Mouse (Mus musculus) right cerebral cortex, adult 2 months (tissue): ENCODE measurements around the gene Eps8.

ENCODE experiments used
- DNase-seq, 2 experiments: peaks; one replicate each; pipeline ENCODE4 v3.0.0; 2021 to 2022; ENCODE audit warnings: low spot score in 2 of 2

The Eps8 gene

DNA sequence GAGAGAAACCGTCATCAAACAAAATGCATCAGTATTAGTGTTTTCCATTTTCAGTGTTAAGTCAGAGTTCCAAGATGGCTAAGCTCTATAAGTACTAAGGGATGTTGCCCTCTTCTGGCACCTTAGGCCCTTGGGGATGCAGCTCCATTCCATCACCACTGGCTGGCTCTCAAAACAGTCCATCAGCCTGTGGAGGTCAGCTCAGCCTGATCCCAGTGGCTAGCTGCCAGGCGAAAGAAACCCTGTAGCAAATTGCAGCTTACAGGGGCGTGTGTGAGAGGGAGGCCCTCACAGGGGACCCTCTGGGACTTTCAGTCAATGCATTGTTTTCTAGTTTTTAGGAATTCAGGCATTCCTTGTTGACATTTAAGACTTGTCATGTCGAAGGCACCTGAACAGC, 40.8 kb downstream of the Eps8 start:
- no peak for DNase-seq

DNA sequence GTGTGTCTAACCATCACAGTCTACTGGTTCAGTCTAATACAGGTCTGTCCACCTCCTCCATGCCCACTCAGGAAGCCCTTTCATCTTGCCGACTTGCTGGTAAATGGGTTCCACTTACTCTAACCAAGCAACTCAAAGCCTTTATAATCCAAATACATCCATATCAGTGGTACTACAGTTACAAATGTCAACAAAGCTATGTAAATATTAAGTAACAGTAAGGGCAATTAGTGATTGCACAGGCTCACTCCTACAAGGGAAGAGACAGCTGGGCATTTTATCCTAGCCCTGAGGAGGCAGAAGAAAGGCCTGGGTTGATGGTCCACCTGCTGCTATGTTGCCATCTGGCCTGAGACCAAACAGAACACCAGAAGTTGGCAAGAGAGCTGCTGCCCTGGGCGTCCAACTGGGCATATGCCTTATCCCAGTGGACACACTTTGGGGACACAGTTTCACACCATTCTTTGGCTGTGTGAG, 42.6 kb downstream of the Eps8 start:
- DNase-seq: no peak

DNA sequence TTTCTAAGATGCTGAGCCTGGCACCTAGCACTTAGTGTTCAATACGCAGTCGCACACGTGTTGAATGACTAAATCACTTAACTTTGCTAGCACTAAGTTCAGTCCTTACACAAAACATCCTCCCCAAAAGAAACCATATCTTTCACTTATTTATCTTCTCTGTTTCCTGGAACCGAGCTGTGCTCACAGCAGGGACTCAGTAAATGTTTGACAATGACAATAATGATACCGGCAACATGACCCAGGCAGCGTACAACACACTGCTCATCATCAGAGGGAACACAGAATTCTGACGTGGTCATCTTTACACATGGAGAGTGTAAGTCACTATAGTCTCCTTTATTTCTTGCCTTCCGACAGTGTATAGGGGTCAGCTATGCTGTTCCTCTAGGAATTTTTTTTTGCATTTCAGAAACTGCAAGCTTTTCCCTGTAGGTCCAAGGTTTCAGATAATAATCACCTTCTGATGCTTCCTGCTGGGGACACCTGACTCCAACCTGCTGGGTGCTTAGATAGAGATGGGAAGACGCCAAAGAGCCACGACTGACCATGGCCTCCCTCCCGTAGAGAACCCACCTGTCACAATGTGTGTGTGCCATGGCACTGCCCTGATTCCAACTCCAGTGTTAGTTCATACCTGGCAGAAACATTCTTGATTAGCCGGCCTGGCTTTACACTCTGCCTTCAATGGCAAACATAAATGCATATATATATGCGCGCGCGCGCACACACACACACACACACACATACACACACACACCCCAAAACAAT, 46.3 kb downstream of the Eps8 start:
- DNase-seq: no peak

DNA sequence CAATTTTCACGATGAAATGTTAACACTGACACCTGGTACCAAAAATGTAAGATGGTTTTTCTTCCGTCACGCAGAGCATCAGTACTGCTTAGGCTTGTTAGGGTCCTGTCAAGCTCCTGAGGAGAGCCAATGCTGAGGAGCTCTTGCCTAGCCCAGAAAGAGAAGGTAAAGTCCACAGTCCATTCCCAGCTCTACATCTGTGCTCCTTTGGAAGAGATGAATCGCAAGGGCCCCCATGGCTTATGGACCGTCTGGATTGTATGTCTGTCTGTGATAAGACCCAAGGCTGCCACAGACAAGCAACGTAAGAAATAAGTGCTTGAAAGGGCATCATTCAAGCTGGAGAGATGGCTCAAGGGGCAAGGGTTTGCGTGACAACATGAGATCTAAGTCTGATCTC, 48.1 kb downstream of the Eps8 start:
- DNase-seq: no peak

DNA sequence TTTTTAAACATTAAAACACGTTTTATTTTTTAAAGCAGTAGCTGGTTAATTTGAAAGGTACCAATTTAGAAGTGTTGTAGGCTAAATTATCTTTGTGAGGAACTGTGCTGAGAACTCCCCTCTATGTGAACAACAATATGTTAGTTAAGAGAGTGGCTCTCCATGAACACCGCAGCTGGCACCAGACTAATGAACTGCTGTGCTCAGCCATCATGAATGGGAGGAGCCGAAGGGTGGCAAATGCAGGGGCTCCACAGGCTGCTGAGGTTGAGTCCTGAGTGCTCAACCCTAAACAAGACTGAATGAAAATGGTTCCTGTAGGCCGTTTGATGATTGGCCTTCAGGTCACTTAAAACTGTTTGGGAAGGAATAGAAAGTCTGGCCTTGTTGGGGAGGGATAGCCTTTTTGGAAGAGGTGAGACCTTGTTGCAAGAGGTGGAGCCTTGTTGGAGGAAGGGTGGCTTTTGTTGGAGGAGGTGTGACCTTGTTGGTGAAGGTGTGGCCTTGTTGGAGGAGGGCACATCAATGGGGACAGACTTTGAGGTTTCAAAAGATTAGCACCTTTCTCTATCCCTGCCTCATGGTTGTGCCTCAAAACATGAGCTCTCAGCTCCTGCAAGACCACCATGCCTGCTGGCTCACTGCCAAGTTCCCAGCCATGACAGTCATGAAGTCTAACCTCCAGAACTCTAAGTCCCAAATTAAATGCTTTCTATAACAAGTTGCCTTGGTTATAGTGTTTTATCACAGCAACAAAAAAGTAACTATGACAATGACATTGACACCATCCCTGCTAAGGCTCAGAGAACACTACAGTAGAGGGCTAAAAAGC, 50.0 kb downstream of the Eps8 start:
- DNase-seq: no peak

DNA sequence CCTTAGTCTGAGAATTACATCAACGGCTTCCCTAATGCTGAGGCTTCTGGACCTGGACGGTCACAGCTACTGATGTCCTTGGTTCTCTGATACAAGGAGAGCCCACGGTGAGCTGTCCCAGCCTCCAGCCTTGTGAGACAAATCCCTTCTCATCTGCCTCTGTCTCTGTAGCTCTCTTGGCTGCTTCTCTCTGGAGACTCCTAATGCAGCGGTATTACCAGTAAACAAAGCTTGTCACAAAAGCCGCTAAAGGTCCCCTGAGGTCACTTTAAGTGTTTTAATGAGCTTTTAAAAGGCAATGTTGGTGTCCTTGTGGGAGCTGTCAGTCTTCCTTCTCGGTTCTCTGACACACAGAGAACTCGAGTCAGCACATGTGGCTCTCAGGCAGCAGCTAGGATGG, 56.4 kb downstream of the Eps8 start:
- DNase-seq: no peak

DNA sequence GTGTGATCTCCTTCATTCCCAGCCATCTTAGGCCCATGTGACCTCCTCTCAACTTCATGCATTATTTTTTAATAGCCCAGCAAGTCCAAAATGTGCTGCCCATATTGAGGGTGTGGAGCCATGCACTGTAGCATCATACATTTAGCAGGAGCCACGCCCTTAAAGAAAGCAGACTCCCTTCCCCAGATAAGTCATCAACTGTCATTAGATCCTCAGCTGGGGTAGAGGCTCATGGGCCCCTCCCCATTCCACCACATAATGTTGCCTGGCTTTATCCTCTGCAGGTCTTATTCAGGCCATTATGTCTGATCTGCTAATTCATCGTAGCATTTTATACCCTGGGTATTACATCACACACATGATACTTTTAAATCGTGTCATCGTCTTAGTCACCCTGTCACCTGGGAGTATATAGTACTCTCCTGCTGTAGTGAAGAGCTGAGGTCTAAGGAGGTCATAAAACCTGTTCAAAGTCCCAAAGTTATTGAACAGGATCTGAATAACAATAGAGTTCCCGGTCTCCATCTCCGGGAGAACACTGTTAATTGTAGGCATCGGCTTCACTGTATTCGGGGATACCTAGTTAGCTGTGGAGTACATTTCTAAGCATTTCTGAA, 57.1 kb downstream of the Eps8 start:
- DNase-seq: no peak

DNA sequence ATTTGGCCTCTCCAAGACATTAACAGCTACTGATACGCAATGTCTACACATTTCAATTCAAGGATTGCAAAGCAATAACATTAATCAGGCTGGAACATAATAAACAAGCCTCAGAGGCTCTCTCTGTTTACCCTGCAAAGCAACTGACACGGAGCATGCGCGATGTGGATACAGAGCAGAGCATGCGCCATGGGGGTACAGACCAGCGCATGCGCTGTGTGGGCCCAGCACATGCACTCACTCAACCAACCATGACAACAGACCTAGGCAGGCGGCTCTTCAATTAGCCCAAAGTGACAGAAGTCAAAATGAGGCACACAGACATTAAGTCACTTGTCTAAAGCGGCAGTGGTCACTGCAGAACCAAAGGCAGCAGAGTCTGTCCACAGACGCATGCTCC, 62.1 kb downstream of the Eps8 start:
- no peak for DNase-seq

DNA sequence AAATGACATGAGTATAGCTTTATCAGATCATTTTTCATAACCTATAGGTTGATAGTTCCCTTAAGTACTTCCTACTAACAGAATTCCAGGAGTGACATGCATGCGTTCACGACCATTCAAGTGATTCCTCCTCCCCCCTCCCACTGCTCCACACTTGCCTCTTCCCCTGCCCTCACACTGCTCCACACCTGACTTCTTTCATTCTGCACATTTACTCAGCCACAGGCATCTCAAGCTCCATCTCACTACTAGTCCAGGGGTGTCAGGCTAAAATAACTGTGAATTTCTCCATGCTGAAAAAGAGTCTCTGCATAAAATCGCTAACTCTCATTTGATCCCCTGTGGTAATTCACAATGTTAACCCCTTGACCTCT, 65.4 kb downstream of the Eps8 start:
- no peak for DNase-seq

DNA sequence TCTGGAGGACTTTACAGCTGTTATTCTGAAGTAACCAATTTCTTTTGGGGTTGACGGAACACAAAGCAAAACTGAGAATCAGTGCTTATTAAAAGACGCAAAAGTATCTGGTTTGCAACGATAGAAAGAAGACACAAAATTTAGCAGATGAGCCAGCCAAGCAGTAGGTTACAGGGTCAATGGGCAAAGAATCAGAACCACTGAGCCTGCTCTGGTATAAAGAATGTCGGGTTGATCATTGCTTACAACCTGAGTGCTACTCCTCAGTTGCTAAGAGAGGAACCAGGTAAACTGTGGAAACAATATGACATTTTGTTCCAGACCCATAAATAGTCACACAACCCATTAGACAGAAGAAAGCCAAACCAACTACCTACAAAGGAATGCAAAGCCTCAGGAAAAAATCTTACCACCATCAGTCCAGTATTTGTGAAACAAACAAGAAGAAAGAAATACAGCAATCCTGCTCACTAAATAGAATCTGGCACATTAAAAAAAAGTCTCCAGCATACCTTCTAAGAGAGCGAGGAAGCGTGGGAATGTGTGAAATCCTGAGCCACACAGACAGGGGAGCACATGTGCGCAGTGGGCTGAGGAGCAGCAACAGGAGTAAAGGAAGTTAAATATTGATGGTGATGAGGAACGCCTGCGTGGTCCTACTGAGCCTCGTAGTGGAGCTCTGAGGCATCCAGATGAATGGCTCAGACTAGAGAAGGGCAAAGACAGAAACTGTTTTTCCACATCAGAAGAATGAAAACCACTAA, 66.0 kb downstream of the Eps8 start:
- DNase-seq: peak; percentile 74 to 76

DNA sequence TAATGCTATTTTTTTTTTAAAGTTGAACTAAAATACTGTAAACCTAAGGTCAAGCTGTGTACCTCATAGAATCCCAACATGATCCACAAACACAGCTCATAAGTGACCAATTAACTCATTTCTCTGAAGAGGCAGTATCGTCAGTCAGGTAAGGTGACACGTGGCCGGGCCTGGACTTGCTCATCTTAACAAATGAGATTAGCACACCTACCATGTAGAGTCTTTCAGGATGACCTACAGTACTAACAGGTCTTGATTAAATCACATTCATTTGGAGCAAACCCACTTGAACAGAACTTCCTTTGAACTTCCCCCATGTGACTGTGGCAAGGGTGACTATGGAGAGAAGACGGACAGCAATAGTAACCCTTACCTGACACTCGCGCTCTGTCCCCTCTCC, 66.8 kb downstream of the Eps8 start:
- no peak for DNase-seq

DNA sequence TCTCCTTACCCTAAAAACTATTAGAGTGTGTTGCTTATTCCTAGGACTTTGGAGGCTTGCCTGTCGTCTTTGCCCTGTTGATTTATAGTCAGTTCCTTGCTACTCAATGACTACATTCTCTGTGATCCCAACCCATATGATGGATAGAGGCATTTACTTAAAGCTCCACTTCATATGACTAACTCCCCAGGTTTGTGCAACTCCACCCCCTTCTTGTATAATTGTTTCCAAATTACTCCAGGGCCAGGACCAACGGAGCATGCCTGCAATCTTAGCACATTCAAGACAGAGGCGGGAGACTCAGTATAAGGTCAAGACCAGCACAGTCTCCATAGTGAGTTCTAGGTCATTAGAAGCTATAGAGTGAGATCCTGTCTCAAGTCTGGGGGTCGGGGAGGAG, 69.4 kb downstream of the Eps8 start:
- no peak for DNase-seq

DNA sequence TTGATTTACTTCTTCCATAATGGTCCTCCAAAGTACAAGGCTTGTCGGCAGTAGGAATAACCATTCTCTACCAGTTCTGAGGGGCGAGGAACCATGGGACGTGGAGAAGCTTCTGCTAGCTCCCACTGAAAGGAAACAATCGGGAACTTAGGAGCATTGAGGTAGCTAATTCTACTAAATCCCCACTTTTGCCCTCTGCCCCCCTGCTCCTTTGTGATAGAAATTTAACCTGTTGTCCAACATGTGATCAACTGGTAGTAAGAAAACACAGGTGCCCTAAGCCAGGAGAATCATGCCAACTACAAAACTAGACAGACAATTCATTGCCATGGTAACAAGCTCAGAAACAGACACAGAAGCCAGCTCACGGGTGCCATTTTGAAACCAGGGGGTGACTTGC, 71.6 kb downstream of the Eps8 start:
- no peak for DNase-seq

DNA sequence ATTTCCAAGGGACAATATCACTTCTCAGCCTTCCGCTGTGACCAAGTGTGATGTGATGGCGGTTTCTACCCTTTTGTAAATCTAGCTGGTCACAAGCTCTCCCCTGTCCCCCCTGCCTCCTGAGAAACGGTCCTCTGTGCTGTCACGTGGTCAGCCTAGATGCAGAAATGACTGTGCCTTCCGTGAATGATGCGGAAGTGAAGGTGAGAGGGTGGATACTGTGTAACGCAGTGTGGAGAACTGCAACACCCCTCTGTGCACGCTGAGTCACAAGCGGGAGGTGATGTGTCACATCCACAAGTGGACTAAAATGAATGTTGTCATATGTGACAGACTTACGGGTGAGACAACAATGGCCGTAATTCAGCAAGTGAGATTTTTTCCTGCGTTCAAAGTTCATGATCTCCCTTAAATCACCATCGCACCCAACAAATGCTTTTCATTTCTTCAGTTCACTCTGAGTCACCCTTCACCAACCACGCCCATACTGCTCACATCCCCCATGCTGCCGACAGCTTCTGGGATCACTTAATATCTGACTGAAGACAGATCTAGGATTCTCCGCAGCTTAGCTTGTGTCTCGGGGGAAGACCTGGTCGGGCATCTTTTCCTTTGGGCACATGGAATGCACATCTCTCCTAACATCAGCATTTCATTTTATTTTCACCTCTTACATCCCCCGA, 72.3 kb downstream of the Eps8 start:
- no peak for DNase-seq

DNA sequence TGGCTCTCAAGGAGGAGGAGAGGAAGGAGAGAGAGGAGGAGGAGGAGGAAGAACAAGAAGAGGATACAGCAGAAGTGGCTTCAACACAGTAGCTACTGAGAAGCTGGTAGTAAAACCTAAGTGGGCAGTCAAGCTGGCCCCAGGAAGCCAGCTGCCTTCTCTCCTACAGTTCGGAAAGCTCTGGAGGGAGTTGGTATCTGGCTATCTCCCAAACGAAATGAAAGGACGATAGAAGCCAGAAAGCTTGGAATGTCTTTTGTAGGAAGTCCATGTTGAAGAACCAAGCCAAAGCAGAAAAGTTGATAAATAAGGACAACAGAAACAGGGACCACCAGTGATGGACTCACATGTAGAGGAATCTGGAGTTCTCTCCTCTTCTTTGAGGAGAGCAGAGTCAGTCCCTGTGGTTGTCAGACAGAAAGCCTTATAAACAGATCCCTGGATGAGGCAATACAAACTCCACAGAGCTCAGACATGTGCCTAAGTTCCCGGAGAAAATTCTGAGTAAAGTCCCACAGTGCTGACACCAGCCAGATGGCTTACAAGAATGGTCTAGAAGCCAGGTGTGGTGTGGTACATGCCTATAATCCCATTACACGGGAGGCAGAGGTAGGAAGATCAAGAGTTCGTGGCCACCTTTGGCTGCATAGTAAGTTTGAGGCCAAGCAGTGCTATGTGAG, 73.2 kb downstream of the Eps8 start:
- no peak for DNase-seq

DNA sequence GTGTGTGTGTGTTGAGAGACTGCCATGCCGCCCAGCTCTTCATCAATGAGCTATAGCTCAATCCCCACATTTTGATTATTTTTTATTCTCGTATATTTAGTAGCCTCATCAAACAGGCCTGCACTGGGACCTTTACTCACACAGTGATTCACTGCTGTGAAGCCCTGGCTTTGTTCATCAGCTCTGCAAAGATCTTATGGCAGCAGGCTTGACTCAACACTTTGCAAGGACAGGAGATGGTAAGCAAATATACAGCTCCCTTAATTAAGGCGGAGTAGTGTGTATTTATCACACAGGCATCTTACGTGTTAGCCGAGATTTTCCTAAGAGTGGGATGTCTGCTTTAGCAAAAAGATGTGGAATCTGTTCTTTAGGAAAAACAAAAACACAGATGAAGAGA, 74.2 kb downstream of the Eps8 start:
- no peak for DNase-seq

DNA sequence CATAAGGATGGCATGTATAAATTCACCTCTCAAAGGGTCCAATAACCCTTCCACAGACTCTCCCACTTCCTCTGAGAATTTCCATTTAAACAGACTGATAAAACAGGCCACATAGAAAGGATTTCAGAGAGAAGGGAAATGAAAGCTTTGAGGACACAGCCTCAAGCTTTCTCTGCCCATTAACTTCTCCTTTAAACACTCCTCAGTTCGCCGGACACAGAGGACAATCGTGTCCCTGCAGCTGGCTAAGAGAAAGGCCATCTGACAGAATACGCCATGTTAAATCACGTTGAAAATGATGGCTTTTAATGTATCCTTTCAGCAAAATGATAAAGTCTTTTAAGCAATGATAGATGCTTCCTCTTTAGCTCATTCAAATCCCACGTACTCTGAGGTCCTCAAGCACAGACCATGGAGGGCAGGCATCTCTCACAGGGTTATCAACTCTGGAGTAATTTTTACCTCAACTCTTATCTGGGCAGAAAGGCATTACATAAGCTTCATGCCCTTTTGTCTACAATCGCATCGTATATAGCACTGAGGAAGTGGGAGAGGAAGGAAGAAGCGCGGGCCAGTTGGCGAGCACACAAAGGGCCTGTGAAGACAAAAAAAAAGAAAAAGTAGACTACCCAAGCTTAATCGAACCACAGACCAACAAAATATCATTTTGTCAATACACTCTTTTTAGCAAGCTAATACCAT, 77.9 kb downstream of the Eps8 start:
- no peak for DNase-seq

DNA sequence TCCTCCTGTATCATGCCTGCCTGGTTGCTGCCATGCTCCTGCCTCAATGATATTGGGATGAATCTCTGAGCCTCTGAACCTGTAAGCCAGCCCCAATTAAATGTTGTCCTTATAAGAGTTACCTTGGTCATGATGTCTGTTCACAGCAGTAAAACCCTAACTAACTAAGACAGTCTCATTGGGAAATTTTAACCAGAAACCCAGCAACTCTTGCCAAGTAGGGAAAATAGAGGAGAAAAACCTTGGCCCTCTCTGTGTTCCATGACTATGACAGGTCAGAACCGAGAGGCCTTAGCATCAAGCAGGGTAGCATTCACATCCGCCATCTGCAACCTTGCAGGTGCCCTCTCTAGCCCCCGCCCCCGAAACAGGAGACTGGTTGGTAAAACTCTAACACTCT, 78.6 kb downstream of the Eps8 start:
- DNase-seq: no peak

DNA sequence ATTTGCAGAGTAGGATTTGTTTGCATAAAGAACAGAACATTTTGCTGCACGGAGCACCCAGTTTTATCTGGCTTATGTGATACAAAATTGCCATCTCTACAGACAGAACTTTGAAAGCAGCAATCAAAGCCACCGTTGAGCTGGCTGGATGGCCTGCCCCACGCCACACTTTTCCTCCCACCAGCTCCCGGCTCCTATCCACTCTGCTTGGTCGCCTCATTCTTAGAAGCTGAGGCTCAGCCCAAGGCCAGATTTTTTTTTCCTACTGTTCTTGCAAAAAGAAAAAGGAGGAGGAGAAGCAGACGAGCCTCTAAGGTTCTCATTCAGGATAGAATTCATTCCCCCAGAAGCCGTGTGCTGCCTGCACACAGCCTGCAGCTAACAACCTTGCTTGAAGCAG, 80.8 kb downstream of the Eps8 start:
- no peak for DNase-seq

DNA sequence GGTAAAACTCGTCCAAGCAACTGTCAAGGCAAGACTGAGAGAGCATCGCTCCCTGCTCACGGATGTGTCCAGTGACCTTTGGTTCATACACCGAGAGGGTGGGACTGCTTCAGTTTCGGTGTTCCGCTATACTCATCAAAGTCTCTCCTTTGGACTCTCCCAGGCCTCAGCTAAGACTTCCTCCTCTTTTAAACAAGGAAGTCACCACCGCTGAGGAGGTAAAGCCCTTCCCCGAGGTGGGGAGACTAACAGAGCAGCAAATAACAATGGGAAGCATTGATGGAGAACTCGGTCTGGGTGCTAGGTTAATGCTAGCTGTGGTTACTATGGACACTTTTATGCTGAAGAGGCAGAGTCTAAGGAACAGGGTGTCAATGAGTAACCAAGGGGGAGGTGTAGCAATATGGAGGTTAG, 84.0 kb downstream of the Eps8 start:
- DNase-seq: no peak
